ENCODE assay signal across 8 mouse cellular contexts in the genomic region with DNA sequence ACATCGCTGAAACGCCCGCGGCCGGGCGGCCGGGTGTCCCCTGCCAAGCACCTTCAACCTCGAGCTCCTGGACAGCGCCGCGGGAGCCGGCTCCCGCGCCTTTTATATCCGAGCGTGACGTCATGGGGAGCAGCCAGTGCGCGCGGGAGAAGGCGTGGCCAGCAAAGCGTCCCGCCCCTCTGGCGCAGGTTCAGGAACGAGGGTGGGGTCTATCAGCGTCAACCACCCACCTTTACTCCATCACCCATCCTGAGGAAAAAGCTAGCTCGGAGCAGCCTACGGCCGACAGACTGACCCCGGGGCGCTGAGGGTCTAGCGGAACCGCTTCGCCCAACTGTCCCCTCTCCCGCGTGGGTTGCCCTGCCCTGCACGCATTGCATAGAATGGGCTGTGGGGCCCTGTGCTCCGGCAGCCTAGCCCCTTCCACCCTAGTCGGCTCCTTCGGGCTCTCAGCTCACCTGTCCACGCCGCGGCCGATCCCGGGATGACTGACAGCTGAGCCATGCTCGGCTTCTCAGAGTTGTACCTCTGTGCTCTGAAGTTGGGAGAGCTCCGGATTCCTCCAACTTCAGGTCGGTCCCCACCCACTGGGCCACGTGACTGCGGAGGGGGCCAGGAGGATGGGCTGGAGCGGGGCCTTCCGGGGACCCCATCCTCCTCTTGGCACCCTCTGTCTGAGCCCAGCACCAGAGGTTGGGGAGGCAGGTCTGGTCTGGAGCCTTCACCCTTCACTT. TPM values are rescaled to one million over a fixed set of nuclear protein-coding genes. Genes with fewer than 3 reads are reported as not detected.
DNase-seq lines count a peak whose midpoint lies in the region; ATAC-seq and TF ChIP-seq lines count a peak whose summit lies in the region.

A gene (minus strand): TSS at position 556 of the 734 bp plus-strand sequence.

- H3K4me1 ChIP-seq in hindbrain, postnatal 0 days (ENCODE audit: insufficient read depth, low read length) = peaks cover 3% of the 10 kb centered on the region; the same call in 1 of the 2 replicates

- TF ChIP-seq CTCF in gastrocnemius, adult 2 months (IDR thresholded peaks at IDR 0.05) = no peak
- no peak for TF ChIP-seq CTCF in hindbrain, postnatal 0 days (IDR thresholded peaks at IDR 0.05; ENCODE audit: low read depth)
- TF ChIP-seq CTCF in left cerebral cortex, adult 2 months (IDR thresholded peaks at IDR 0.05) = no peak

- H3K4me2 ChIP-seq in hindbrain, postnatal 0 days (ENCODE audit: low read depth, low read length) = peak within 1 kb of the TSS; percentile 90

- H3K27me3 ChIP-seq in hindbrain, postnatal 0 days (ENCODE audit: insufficient read depth, low read length) = peaks cover 3% of the 10 kb centered on the region; the same call in 1 of the 2 replicates

- peak within 1 kb of the TSS; percentile 73 for H3K4me3 ChIP-seq in gastrocnemius, adult 2 months
- H3K4me3 ChIP-seq in hindbrain, postnatal 0 days (ENCODE audit: low read length) = peak within 1 kb of the TSS; percentile 68
- H3K4me3 ChIP-seq in left cerebral cortex, adult 2 months = peak within 1 kb of the TSS; percentile 74

- peak; percentile 26 for DNase-seq in adrenal gland, adult 8-10 months
- DNase-seq in gastrocnemius, adult 2 months = peak; percentile 70
- DNase-seq in hindbrain, postnatal 0 days (ENCODE audit: low spot score) = peak; percentile 91
- peak; percentile 74 to 79 for DNase-seq in left cerebral cortex, adult 2 months (ENCODE audit: extremely low spot score in 1 of 2, low spot score in 2 of 2)
- DNase-seq in lung, postnatal 4 days = peak; percentile 73 to 74
- peak; percentile 58 to 76 for DNase-seq in right cerebral cortex, postnatal 36 days (ENCODE audit: low spot score in 2 of 2)
- peak; percentile 85 for DNase-seq in yolk sac, embryonic 10.5 days (ENCODE audit: low spot score)

- H3K36me3 ChIP-seq in hindbrain, postnatal 0 days (ENCODE audit: insufficient read depth, low read length) = no peaks in the 10 kb centered on the region

- peak; percentile 69 for ATAC-seq in common myeloid progenitor, adult 5-6 weeks (replicated peaks; ENCODE audit: low read depth, poor library complexity, severe bottlenecking)
- ATAC-seq in hindbrain, postnatal 0 days = peak; percentile 89

- peak within 1 kb of the TSS; percentile 64 for H3K9ac ChIP-seq in hindbrain, postnatal 0 days (replicated peaks; ENCODE audit: low read length)

- no peaks in the 10 kb centered on the region for H3K9me3 ChIP-seq in hindbrain, postnatal 0 days (ENCODE audit: low read length)

- H3K27ac ChIP-seq in gastrocnemius, adult 2 months = no peak within 1 kb of the TSS
- peak within 1 kb of the TSS; percentile 48; the same call in 1 of the 2 replicates for H3K27ac ChIP-seq in hindbrain, postnatal 0 days
- H3K27ac ChIP-seq in left cerebral cortex, adult 2 months = peak within 1 kb of the TSS; percentile 75

- intact Hi-C loops in gastrocnemius, adult 2 months (cut with DNase I) = no loop called here
- intact Hi-C loops in left cerebral cortex, adult 2 months (cut with DNase I) = loop anchor here (2.0 kb wide), 1 partner anchor 29 kb away; a partner anchor contains a TSS

- 1% methylated on average over 52 of the region's 52 CpGs for WGBS in hindbrain, postnatal 0 days

RNA-seq across cellular contexts. Expression of the gene that starts here (rescaled TPM):
- total RNA-seq in adrenal gland, adult 8-10 months (2022) = 1 to 10 TPM in 1 of 4 experiments, under 1 TPM in 3; 0.38 to 1.3 (median 0.63) TPM
- 0.41 and 0.44 TPM in 2 replicates for total RNA-seq in common myeloid progenitor, adult 5-6 weeks (2017)
- not detected for total RNA-seq in gastrocnemius, adult 2 months (2021)
- total RNA-seq in hindbrain, postnatal 0 days (2014; rRNA removed) = 24.4 and 25.9 TPM in 2 replicates
- polyA plus RNA-seq in hindbrain, postnatal 0 days (2015; fragmentation: Nextera tagmentation; extraction: Ambion mirVana) = 24.4 and 25.0 TPM in 2 replicates
- 10 to 100 TPM; 83.4 to 86.7 TPM for total RNA-seq in left cerebral cortex, adult 2 months (2021)

Comparison
In these comparisons a context has a peak if more than half of its experiments do, and no peak if none do; other contexts are left out.
1. RNA of the gene that starts here (total RNA-seq): 83.4 to 86.7 TPM in left cerebral cortex, adult 2 months and 24.4 to 25.9 TPM in hindbrain, postnatal 0 days; 0.38 to 1.3 TPM in adrenal gland, adult 8-10 months, 0.41 to 0.44 TPM in common myeloid progenitor, adult 5-6 weeks and not detected in gastrocnemius, adult 2 months; every median in the first group is over 10 times any median in the second.
2. Peak in ATAC-seq in common myeloid progenitor, adult 5-6 weeks; RNA of the gene not detected or under 1 TPM.
3. Peak in DNase-seq and H3K4me3 ChIP-seq in gastrocnemius, adult 2 months; RNA of the gene not detected or under 1 TPM.
4. DNase-seq: peak in every context shown above with its lines; median percentile 91 in hindbrain, postnatal 0 days; 85 in yolk sac, embryonic 10.5 days; 76 in left cerebral cortex, adult 2 months; 74 in lung, postnatal 4 days; 70 in gastrocnemius, adult 2 months; 67 in right cerebral cortex, postnatal 36 days; 26 in adrenal gland, adult 8-10 months.
5. Peak in every context shown above with its lines, with median percentiles within 50 percentile points of each other: H3K4me3 ChIP-seq.